Mouse (Mus musculus) testis, adult 2 months (tissue): ENCODE measurements at regions not wholly inside any gene's neighbourhood (a gene's known extent, or its start where the extent isn't known, plus 50 kb on each side); places are given as distances from the start of the nearest gene placed in this dataset.

Experiments used
- CTCF ChIP-seq: fragments of 200-500 bp; IDR thresholded peaks from 2 replicates; pipeline ENCODE4 v1.5.1; 2012; ENCODE audit warnings: low read depth, mild to moderate bottlenecking, inconsistent platforms, low read length, moderate library complexity; ENCODE audit not compliant: control insufficient read depth, insufficient read depth, insufficient replicate concordance
- POLR2A ChIP-seq: fragments of 200-500 bp; IDR thresholded peaks from 2 replicates; pipeline ENCODE4 v1.6.1; 2012; ENCODE audit warnings: low read depth, mild to moderate bottlenecking, inconsistent platforms, low read length, moderate library complexity; ENCODE audit not compliant: control insufficient read depth

DNA sequence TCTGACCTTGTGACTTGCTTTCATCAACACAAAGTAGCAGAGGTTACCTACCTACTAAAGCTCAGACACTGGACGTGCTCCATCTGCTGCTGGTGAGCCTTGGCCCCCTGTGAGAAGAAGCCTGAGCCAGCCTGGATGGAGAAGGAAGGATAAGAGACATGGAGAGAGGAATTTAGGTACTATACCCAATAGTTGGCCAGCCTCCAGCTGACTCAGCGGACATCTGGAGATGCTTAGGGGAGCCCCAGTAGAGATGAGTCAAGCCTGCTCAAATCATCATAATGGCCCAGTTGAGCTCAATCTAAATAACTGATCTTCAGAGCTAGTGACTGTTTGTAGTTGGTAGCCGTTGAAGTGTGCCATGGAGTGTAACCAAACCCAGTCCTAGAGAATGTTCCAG, 53.7 kb upstream of the Ripply2 start:
- TF ChIP-seq CTCF (no peak), POLR2A (no peak)
